Mouse (Mus musculus) kidney, postnatal 4 days (tissue): ENCODE measurements around the gene Atox1.
A peak's percentile ranks its signal among the peaks of the same experiment; 100 is the strongest.

Experiments used
- DNase-seq, 2 experiments: peaks; one replicate each; pipeline ENCODE4 v3.0.0; 2021; ENCODE audit warnings: mixed read lengths in 2 of 2

Atox1 gene

GRCm38 (mm10) chr11:55461019-55461645 lies at the start of gene Atox1:
Gene Atox1 (minus strand): TSS chr11:55461239.
- DNase-seq, result peak; percentile 95 to 97

GRCm38 (mm10) chr11:55505485-55505884 lies 44.4 kb upstream of the Atox1 start:
- DNase-seq, result no peak

- DNase-seq, result peak in 1 of 2 experiments; percentile 13
Measured at GRCm38 (mm10) chr11:55502886-55503285, 41.8 kb upstream of the Atox1 start.

- no peak for DNase-seq
Measured at GRCm38 (mm10) chr11:55501955-55502531, 41.0 kb upstream of the Atox1 start.

GRCm38 (mm10) chr11:55497885-55498284 lies 36.8 kb upstream of the Atox1 start:
- DNase-seq, result peak; percentile 43 to 66

- no peak for DNase-seq
Measured at GRCm38 (mm10) chr11:55496158-55496557, 35.1 kb upstream of the Atox1 start.

GRCm38 (mm10) chr11:55485443-55485842 lies 24.4 kb upstream of the Atox1 start:
- DNase-seq, result no peak

- no peak for DNase-seq
Measured at GRCm38 (mm10) chr11:55473219-55473618, 12.2 kb upstream of the Atox1 start.

GRCm38 (mm10) chr11:55471467-55471866 lies 10.4 kb upstream of the Atox1 start:
- no peak for DNase-seq

- peak in 1 of 2 experiments; percentile 20 for DNase-seq
Measured at GRCm38 (mm10) chr11:55470761-55471160, 9.7 kb upstream of the Atox1 start.

- DNase-seq, result no peak
Measured at GRCm38 (mm10) chr11:55469923-55470691, 9.1 kb upstream of the Atox1 start.

GRCm38 (mm10) chr11:55469048-55469843 lies 8.2 kb upstream of the Atox1 start, which contains the start of gene G3bp1:
Gene G3bp1 (plus strand): TSS chr11:55469685.
- peak; percentile 99 to 100 for DNase-seq

- DNase-seq, result no peak
Measured at GRCm38 (mm10) chr11:55468611-55469047, 7.6 kb upstream of the Atox1 start.

- peak; percentile 74 to 85 for DNase-seq
Measured at GRCm38 (mm10) chr11:55468012-55468411, 7.0 kb upstream of the Atox1 start.

GRCm38 (mm10) chr11:55465177-55465576 lies 4.1 kb upstream of the Atox1 start:
- peak; percentile 17 to 36 for DNase-seq

- no peak for DNase-seq
Measured at GRCm38 (mm10) chr11:55464707-55465106, 3.7 kb upstream of the Atox1 start.

GRCm38 (mm10) chr11:55462149-55462548 lies 1.1 kb upstream of the Atox1 start:
- no peak for DNase-seq

GRCm38 (mm10) chr11:55460559-55461018 lies 450 bp downstream of the Atox1 start:
- peak in 1 of 2 experiments; percentile 44 for DNase-seq

- peak in 1 of 2 experiments; percentile 18 for DNase-seq
Measured at GRCm38 (mm10) chr11:55459850-55460558, 1.0 kb downstream of the Atox1 start.

- DNase-seq, result peak in 1 of 2 experiments; percentile 42
Measured at GRCm38 (mm10) chr11:55458501-55458900, 2.5 kb downstream of the Atox1 start.

- DNase-seq, result no peak
Measured at GRCm38 (mm10) chr11:55455166-55455565, 5.9 kb downstream of the Atox1 start.

- DNase-seq, result no peak
Measured at GRCm38 (mm10) chr11:55453640-55454039, 7.4 kb downstream of the Atox1 start.
